Mouse (Mus musculus): ENCODE data around the gene Naa50. TPM values are rescaled to one million over a fixed set of nuclear protein-coding genes. Genes with fewer than 3 reads are reported as not detected.

The Naa50 gene
- total RNA-seq (2023): 10 to 100 TPM; 40.2 to 46.5 TPM

DNA sequence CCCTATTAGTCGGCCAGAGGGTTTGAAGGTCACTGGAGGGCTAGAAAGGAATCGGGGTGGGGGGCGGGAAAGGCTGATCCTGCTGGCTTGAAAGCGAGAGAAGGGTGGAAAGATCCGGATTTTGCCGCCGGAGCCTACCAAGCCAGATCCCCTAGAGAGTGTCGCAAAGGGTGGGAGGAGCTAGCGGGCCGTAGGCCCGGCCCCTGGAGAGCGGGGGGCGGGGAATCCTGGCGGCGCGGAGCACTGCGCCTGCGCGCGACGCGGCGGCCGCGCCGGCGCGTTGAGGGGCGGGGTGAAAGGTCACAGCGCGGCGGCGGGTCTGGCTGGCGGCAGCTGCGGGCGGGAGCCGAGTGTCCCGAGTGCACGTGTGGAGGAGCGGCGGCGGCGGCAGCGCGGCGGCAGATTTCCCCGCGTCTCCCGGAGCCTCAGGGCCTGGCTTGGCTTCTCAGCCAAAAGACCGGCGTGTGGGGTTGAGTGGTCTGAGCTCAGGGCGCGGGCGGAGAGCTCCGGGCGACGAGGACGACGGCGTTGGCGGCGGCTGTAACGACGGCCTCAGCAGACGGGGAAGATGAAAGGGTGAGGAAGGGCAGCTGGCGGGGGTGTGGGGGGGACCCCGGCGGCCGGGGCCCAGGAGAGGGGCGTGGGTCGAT lies at the start of gene Naa50, which contains the start of gene Atp6v1a:
TSS of gene Naa50 (plus strand) at position 295 of the 650 bp plus-strand sequence.
TSS of gene Atp6v1a (minus strand) at position 170 of the 650 bp plus-strand sequence.

DNA sequence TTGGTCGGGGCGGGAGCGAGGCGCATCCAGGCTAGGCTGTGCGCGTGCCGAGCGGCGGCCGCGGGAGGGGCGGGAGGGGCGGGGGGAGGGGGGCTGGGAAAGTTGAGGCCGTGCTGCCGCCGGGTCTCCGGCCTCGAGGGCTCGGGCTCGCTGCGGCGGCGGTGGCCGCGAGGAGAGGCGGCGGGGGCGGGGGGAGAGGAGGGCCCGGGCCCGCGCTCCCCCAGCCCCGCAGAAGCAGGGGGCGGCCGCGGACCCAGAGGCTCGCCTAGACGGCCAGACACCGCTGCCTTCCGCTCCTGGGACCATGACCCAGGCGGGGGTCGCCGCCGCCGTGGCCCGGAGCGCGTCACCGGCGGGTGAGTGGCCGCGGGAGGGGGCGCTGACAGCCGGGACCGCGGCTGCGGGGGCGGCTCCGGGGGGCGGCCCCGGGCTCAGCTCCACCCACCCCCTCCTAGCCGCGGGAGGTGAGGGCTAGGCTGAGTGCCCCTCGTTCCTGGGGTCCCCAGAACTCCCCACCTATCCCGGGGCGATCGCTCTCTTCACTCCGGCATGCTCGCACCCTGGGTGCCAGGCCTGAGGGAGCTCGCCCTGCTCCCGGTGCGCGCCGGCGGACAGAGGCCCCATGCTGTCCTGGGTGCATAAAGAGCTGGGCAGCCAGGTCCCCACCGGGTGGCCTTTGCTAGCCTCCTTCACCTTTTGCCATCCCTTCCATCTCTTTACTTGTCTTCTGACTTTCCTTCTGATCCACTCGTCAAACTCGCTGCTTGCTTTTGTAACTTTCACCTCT lies 33.7 kb downstream of the Naa50 start, which contains the start of gene Usf3:
TSS of gene Usf3 (plus strand) at position 92 of the 787 bp plus-strand sequence.

Other genes with a start within 250 kb of the Naa50 start
- 10 to 100 TPM; 47.8 to 55.5 TPM for gene Qtrt2, start 213.0 kb upstream of the Naa50 start, total RNA-seq (2023)
- gene Zdhhc23, start 160.0 kb upstream of the Naa50 start, total RNA-seq (2023): 10 to 100 TPM; 11.5 to 12.2 TPM
- gene Gramd1c, start 76.5 kb upstream of the Naa50 start, total RNA-seq (2023): 1 to 10 TPM; 2.0 to 3.5 TPM
- gene Atp6v1a, start 125 bp upstream of the Naa50 start, total RNA-seq (2023): 10 to 100 TPM; 35.3 to 37.3 TPM
- 10 to 100 TPM; 62.6 to 68.1 TPM for gene Usf3, start 33.4 kb downstream of the Naa50 start, total RNA-seq (2023)
- gene Sidt1, start 193.4 kb downstream of the Naa50 start, total RNA-seq (2023): 10 to 100 TPM; 17.3 to 20.5 TPM
- 10 to 100 TPM; 36.5 to 40.7 TPM for gene Spice1, start 207.3 kb downstream of the Naa50 start, total RNA-seq (2023)